Mouse (Mus musculus) thymus, adult 2 months (tissue): ENCODE results near the gene Cyp2b10.

ENCODE experiments used
- CTCF ChIP-seq: fragments of 200-500 bp; IDR thresholded peaks from 2 replicates; pipeline ENCODE4 v1.5.1; 2012; ENCODE audit warnings: mild to moderate bottlenecking, control low read depth, low read length, moderate library complexity, borderline replicate concordance; ENCODE audit not compliant: control insufficient read depth, poor library complexity, insufficient read depth; ENCODE audit errors: extremely low read depth
- POLR2A ChIP-seq: fragments of 200-500 bp; IDR thresholded peaks from 2 replicates; pipeline ENCODE4 v1.6.1; 2012; ENCODE audit warnings: mild to moderate bottlenecking, low read length, control low read depth, moderate library complexity; ENCODE audit not compliant: control insufficient read depth, poor library complexity, insufficient read depth; ENCODE audit errors: extremely low read depth

DNA sequence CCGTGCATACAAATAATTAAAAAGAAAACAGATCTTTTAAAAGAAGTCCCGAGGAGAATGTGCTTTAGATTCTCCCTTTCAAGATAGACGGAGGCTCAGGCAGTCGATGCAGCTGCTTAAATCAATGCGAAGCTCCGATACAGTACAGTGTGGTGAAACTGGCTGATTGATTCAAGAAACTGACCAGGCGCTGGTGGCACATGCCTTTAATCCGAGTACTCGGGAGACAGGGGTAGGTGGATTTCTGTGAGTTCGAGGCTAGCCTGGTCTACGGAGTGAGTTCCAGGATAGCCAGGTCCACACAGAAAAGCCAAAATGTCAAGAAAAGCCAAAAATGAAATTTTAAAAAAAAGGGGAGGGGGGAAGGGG lies 49.0 kb upstream of the Cyp2b10 start:
- TF ChIP-seq CTCF (no peak), POLR2A (no peak)
